Mouse (Mus musculus): ENCODE measurements around the gene Arhgap21.

GRCm38 (mm10) chr2:20952716-20953115 is 16.0 kb downstream of the Arhgap21 start:
- TF ChIP-seq CTCF (IDR thresholded peaks at IDR 0.05; ENCODE audit: low read depth) (no peak), EP300 (optimal IDR thresholded peaks at IDR 0.05) (no peak)
